Mouse (Mus musculus) brain, embryonic 18.5 days (tissue): ENCODE data around the gene Cfap299.

Experiments used
- DNase-seq: peaks from one replicate; pipeline ENCODE4 v3.0.0-alpha.2; 2012; ENCODE audit warnings: low read depth, low spot score

The Cfap299 gene

DNA sequence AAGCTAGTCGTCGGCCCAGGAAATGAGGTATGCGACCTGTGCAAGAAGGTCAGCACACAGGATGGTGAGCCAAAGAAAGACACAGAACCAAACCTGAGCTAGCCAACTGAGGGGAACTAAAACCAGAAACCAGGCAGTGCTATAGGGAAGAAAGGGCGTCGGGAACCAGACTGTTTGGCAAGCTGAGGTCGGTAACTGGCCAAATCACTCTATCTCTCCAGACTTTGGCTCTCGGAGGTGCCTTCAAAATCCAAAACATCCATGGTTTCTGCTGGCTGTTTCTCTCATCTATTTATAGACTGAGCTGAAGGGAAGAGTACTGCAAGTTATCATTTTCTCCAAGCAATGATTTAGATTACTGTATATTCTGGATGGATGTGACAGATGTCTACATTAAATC lies 477.9 kb downstream of the Cfap299 start:
- DNase-seq = no peak

- no peak for DNase-seq
Observed at GRCm38 (mm10) chr5:98807953-98808352, 478.8 kb downstream of the Cfap299 start.

- no peak for DNase-seq
Observed at GRCm38 (mm10) chr5:98812380-98812779, 483.3 kb downstream of the Cfap299 start.

GRCm38 (mm10) chr5:98815269-98815668 lies 486.2 kb downstream of the Cfap299 start:
- no peak for DNase-seq

- no peak for DNase-seq
Observed at GRCm38 (mm10) chr5:98833760-98834159, 504.7 kb downstream of the Cfap299 start.

DNA sequence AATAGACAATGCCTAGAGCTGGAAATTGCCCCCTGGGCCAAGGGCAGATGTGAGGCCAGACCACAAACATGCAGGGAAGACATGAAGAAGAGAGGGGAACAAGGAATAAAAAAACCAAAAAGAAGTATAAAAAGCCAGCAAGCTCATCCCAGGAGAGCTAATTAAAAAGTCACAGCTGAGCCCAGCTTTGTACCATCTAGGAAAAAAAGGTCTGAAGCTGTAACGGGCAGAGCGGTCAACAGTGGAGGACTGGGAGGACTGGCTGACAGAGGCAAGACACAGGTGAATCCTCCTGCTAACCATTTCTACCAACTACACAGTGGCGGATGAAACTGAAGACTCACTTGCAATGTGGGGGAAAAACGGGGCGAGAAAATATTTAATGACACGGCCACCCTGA lies 505.2 kb downstream of the Cfap299 start:
- DNase-seq = no peak

DNA sequence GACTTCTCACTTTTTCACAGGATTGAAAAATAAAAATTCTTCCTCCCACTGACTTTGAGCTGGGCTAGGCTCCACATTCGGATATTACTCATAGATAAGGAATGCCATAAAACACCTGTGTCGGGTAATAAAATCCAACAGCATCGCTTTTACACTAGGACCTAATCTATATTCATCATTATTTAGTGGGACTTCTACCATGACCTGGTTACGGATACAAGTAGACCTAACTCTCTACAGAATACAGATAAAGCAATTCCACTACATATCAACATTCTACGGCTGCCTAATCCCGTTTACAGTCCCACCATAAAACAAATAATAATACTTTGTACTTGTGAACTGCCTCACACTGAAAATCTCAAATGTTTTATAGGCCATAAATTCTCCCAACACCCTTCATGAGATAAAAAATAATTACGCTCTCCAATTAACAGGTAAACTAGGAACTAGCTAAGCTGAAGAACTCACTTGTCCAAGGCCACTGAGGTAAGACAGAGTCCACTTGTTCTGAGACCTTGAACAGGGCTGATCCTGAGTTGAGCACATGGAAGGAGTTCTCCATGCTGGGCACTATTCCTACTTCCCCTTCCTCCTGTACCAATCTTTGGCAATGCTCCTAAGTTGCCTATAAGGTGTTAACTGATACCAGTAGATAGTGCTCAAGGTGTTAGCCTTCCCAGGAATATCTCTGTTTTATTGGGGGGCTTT lies 513.7 kb downstream of the Cfap299 start:
- no peak for DNase-seq

- no peak for DNase-seq
Observed at GRCm38 (mm10) chr5:98844664-98845063, 515.6 kb downstream of the Cfap299 start.
